ENCODE assay signal across 16 mouse cellular contexts in genomic region chr4:145274887-145275286, GRCm38 (mm10). TPM values are rescaled to one million over a fixed set of nuclear protein-coding genes. Genes with fewer than 3 reads are reported as not detected.
"Had no signal": no experiment of that assay in that cellular context is flagged by ENCODE, and none has a peak within 500 bp of the region (broad histone marks: within the 10 kb centered on the region; RNA-seq: fewer than 3 reads in every experiment).

No protein-coding gene starts in this region.

- ATAC-seq: liver, postnatal 0 days; lung, postnatal 0 days; midbrain, embryonic 13.5 days; midbrain, embryonic 15.5 days had no signal

- DNase-seq: liver, postnatal 0 days; lung, adult 2 months; lung, postnatal 14 days; lung, postnatal 36 days; retina, postnatal 1 day; right cerebral cortex, adult 18-20 months; right cerebral cortex, postnatal 25 days; right cerebral cortex, postnatal 4 days; spleen, adult 18-20 months; thymus, adult 18-20 months; thymus, postnatal 14 days; thymus, postnatal 36 days had no signal

RNA-seq across cellular contexts. Expression of gene Tnfrsf8, which starts 40.1 kb away (rescaled TPM):
- polyA plus RNA-seq: neural tube, embryonic 13.5 days had no signal
